Mouse (Mus musculus) cerebellum, adult 2 months (tissue): ENCODE measurements around the gene Gm45808.

Experiments
- CTCF ChIP-seq: fragments of 200-500 bp; IDR thresholded peaks from 2 replicates; pipeline ENCODE4 v1.5.1; 2011; ENCODE audit warnings: low read depth, mild to moderate bottlenecking, control low read depth, low read length, moderate library complexity, borderline replicate concordance; ENCODE audit not compliant: insufficient read depth
- POLR2A ChIP-seq: fragments of 200-500 bp; IDR thresholded peaks from 2 replicates; pipeline ENCODE4 v1.6.1; 2011; ENCODE audit warnings: low read length, control low read depth, borderline replicate concordance; ENCODE audit not compliant: insufficient read depth

- TF ChIP-seq CTCF, result no peak
- no peak for TF ChIP-seq POLR2A
Observed at GRCm38 (mm10) chr7:45463987-45464778, 22.4 kb downstream of the Gm45808 start.
